13 mouse cellular contexts compared by ENCODE assay signal in the genomic region with DNA sequence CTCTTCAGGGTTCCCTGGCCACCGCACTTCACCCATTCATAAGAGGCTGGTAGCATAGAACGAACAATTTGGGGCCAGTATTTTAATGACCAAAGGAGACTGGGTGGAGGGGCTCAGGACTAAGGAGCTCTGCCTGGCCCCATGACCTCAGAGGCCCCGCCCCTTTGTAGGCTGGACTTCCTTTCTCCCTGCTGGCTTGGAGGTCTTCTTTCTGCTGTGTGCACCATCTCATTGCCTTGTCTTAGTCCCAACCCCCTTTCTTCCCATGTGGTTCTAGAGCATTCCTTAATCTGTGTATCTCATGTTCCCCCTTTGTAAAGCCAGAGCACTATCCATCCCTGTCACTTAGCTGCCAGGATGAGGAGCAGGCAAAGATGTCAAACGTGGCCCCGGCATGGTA. TPM values are rescaled to one million over a fixed set of nuclear protein-coding genes. Genes with fewer than 3 reads are reported as not detected.
A peak's percentile ranks its signal among the peaks of the same experiment; 100 is the strongest.
DNase-seq lines count a peak whose midpoint lies in the region; ATAC-seq lines count a peak whose summit lies in the region.
"Had no signal": no experiment of that assay in that cellular context is flagged by ENCODE, and none has a peak within 500 bp of the region (broad histone marks: within the 10 kb centered on the region; RNA-seq: fewer than 3 reads in every experiment).

No protein-coding gene starts in this region.

- no peak overlapping the region for H3K9ac ChIP-seq in heart, embryonic 12.5 days
- no peak overlapping the region for H3K9ac ChIP-seq in embryonic facial prominence, embryonic 14.5 days (ENCODE audit: low read depth, low read length)

- no peak for DNase-seq in heart, adult 18-20 months
- DNase-seq in lung, postnatal 10 days: peak; percentile 56
- DNase-seq in lung, adult 18-20 months: no peak
- DNase-seq in embryonic facial prominence, embryonic 14.5 days (ENCODE audit: low spot score): no peak
- peak; percentile 56 to 59 for DNase-seq in lung, postnatal 4 days
- DNase-seq in left cerebral cortex, adult 11 months (ENCODE audit: low spot score): no peak
- DNase-seq in layer of hippocampus, adult 11-12 months (ENCODE audit: low spot score): no peak

- ATAC-seq in heart, embryonic 12.5 days (ENCODE audit: insufficient number of reproducible peaks, low FRiP score): peak; percentile 30; the same call in 1 of the 2 replicates
- ATAC-seq in embryonic facial prominence, embryonic 14.5 days (ENCODE audit: low read depth): no peak
- ATAC-seq: hindbrain, embryonic 16.5 days had no signal

- H3K27me3 ChIP-seq in heart, embryonic 12.5 days (replicated peaks): no peaks in the 10 kb centered on the region
- no peaks in the 10 kb centered on the region for H3K27me3 ChIP-seq in embryonic facial prominence, embryonic 14.5 days (replicated peaks; ENCODE audit: control insufficient read depth, insufficient read depth, low read length)

- H3K27ac ChIP-seq in heart, embryonic 12.5 days (ENCODE audit: poor library complexity, severe bottlenecking): 0 out of 2 replicates have a peak overlapping the region, but pooled peaks have one; percentile 1
- 0 out of 2 replicates have a peak overlapping the region, but pooled peaks have one; percentile 45 for H3K27ac ChIP-seq in embryonic facial prominence, embryonic 14.5 days (replicated peaks; ENCODE audit: low read depth, low read length)

- peaks cover 91% of the 10 kb centered on the region for H3K4me1 ChIP-seq in heart, embryonic 12.5 days (replicated peaks)
- peaks cover 49% of the 10 kb centered on the region for H3K4me1 ChIP-seq in embryonic facial prominence, embryonic 14.5 days (ENCODE audit: control insufficient read depth, insufficient read depth, low read length)

- no peak overlapping the region for H3K4me3 ChIP-seq in heart, embryonic 12.5 days
- H3K4me3 ChIP-seq in embryonic facial prominence, embryonic 14.5 days (ENCODE audit: low read depth, low read length): no peak overlapping the region

- H3K4me2 ChIP-seq in heart, embryonic 12.5 days: no peak overlapping the region
- H3K4me2 ChIP-seq in embryonic facial prominence, embryonic 14.5 days (ENCODE audit: low read depth, low read length): no peak overlapping the region

- H3K36me3 ChIP-seq in heart, embryonic 12.5 days: no peaks in the 10 kb centered on the region; the same call in 1 of the 2 replicates
- no peaks in the 10 kb centered on the region for H3K36me3 ChIP-seq in embryonic facial prominence, embryonic 14.5 days (ENCODE audit: control insufficient read depth, insufficient read depth, low read length)

- no peaks in the 10 kb centered on the region for H3K9me3 ChIP-seq in heart, embryonic 12.5 days (replicated peaks)
- no peaks in the 10 kb centered on the region for H3K9me3 ChIP-seq in embryonic facial prominence, embryonic 14.5 days (ENCODE audit: control insufficient read depth, low read length)
- H3K9me3 ChIP-seq: G1E had no signal

- 69% methylated on average over 5 of the region's 5 CpGs for WGBS in heart, embryonic 12.5 days
- WGBS in embryonic facial prominence, embryonic 14.5 days: 81% methylated on average over 5 of the region's 5 CpGs

RNA-seq across cellular contexts. Expression of gene Ggta1, which starts 16.7 kb away (rescaled TPM):
- 46.5 and 47.1 TPM in 2 replicates for polyA plus RNA-seq in heart, embryonic 12.5 days (2016; fragmentation: Nextera tagmentation; extraction: Ambion mirVana)
- 10 to 100 TPM; 13.6 to 17.0 TPM for total RNA-seq in heart, adult 18-20 months (2021)
- 32.5 and 35.7 TPM in 2 replicates for polyA plus RNA-seq in embryonic facial prominence, embryonic 14.5 days (2014; fragmentation: Nextera tagmentation; extraction: Ambion mirVana)

RNA-seq across cellular contexts. Expression of gene 4930402F06Rik, which starts 49.3 kb away (rescaled TPM):
- not detected in 2 replicates for polyA plus RNA-seq in heart, embryonic 12.5 days (2016; fragmentation: Nextera tagmentation; extraction: Ambion mirVana)
- not detected for total RNA-seq in heart, adult 18-20 months (2021)
- polyA plus RNA-seq in embryonic facial prominence, embryonic 14.5 days (2014; fragmentation: Nextera tagmentation; extraction: Ambion mirVana): not detected in 2 replicates
- total RNA-seq: adrenal gland, postnatal 36 days; common myeloid progenitor, adult 5-6 weeks; G1E; left cerebral cortex, adult 8-10 months had no signal
- polyA plus RNA-seq: G1E; hindbrain, embryonic 16.5 days had no signal

Comparison
In these comparisons a context has a peak if more than half of its experiments do, and no peak if none do; other contexts are left out.
1. DNase-seq: peak in lung, postnatal 10 days (single experiment) and lung, postnatal 4 days (2 of 2); none in heart, adult 18-20 months (0 of 2), lung, adult 18-20 months (0 of 2), embryonic facial prominence, embryonic 14.5 days (single experiment), left cerebral cortex, adult 11 months (single experiment) and layer of hippocampus, adult 11-12 months (single experiment).